Mouse (Mus musculus) midbrain, postnatal 0 days (tissue): ENCODE measurements around the gene Ntrk3. TPM values are rescaled to one million over a fixed set of nuclear protein-coding genes. Genes with fewer than 3 reads are reported as not detected.

Experiments used
- ATAC-seq: fragments of 200-750 bp; cut with Nextera tagmentation; 2 replicates; pipeline ENCODE4 v1.8.0; 2017; ENCODE audit warnings: moderate number of reproducible peaks, mild to moderate bottlenecking, moderate TSS enrichment, moderate library complexity; ENCODE audit not compliant: low FRiP score
- DNase-seq: peaks from one replicate; pipeline ENCODE4 v3.0.0-alpha.2; 2015; ENCODE audit warnings: low spot score
- H3K27ac ChIP-seq: fragments of 300-500 bp; sonication (generic); 2 replicates; pipeline ENCODE4 v1.5.1; 2014; ENCODE audit warnings: low read depth, mild to moderate bottlenecking, low read length, mixed read lengths
- H3K27me3 ChIP-seq: fragments of 300-500 bp; sonication (generic); 2 replicates; pipeline ENCODE4 v1.6.1; 2014; ENCODE audit warnings: low read length, control low read depth, mixed read lengths; ENCODE audit not compliant: insufficient read depth
- H3K36me3 ChIP-seq: fragments of 300-500 bp; sonication (generic); 2 replicates; pipeline ENCODE4 v1.6.1; 2014; ENCODE audit warnings: low read length, control low read depth, mixed read lengths; ENCODE audit not compliant: insufficient read depth
- H3K4me1 ChIP-seq: fragments of 300-500 bp; sonication (generic); 2 replicates; pipeline ENCODE4 v1.6.1; 2014; ENCODE audit warnings: mild to moderate bottlenecking, control low read depth, antibody characterized with exemption, low read length, mixed read lengths; ENCODE audit not compliant: insufficient read depth
- H3K4me2 ChIP-seq: fragments of 300-500 bp; sonication (generic); 2 replicates; pipeline ENCODE4 v1.6.1; 2014; ENCODE audit warnings: low read depth, mild to moderate bottlenecking, low read length, mixed read lengths; ENCODE audit not compliant: poor library complexity, severe bottlenecking
- H3K4me3 ChIP-seq: fragments of 300-500 bp; sonication (generic); 2 replicates; pipeline ENCODE4 v1.5.1; 2014; ENCODE audit warnings: low read depth, mild to moderate bottlenecking, low read length, moderate library complexity
- H3K9ac ChIP-seq: fragments of 300-500 bp; sonication (generic); replicated peaks from 2 replicates; pipeline ENCODE4 v1.6.1; 2014; ENCODE audit warnings: mild to moderate bottlenecking, low read length, moderate library complexity, mixed read lengths; ENCODE audit not compliant: poor library complexity, severe bottlenecking
- H3K9me3 ChIP-seq: fragments of 300-500 bp; sonication (generic); 2 replicates; pipeline ENCODE4 v1.6.1; 2016; ENCODE audit warnings: low read length, control low read depth
- CTCF ChIP-seq: IDR thresholded peaks from 2 replicates; pipeline ENCODE4 v1.5.1; 2016; ENCODE audit warnings: antibody characterized with exemption, mild to moderate bottlenecking
- WGBS: fragments of 180-500 bp; shearing (Covaris S2); extraction: QIAGEN DNeasy Blood & Tissue Kit; methylation state at CpG from one replicate; pipeline ENCODE4 v1.1.7; 2014; 5-methylcytosine and 5-hydroxymethylcytosine counted together
- polyA plus RNA-seq: library from polyadenylated mRNA; unstranded; fragments of >200 nt; fragmentation: Nextera tagmentation; extraction: Ambion mirVana; gene quantifications from 2 replicates; pipeline ENCODE4 v1.2.1, GENCODE M21; 2015
- total RNA-seq: library from RNA; depleted of rRNA; stranded (reverse); fragments of >200 nt; gene quantifications from 2 replicates; pipeline ENCODE4 v1.2.3, GENCODE M21; 2014; rRNA removed

The Ntrk3 gene
- 101 and 114 TPM in 2 replicates for total RNA-seq
- polyA plus RNA-seq = 23.7 and 26.0 TPM in 2 replicates

DNA sequence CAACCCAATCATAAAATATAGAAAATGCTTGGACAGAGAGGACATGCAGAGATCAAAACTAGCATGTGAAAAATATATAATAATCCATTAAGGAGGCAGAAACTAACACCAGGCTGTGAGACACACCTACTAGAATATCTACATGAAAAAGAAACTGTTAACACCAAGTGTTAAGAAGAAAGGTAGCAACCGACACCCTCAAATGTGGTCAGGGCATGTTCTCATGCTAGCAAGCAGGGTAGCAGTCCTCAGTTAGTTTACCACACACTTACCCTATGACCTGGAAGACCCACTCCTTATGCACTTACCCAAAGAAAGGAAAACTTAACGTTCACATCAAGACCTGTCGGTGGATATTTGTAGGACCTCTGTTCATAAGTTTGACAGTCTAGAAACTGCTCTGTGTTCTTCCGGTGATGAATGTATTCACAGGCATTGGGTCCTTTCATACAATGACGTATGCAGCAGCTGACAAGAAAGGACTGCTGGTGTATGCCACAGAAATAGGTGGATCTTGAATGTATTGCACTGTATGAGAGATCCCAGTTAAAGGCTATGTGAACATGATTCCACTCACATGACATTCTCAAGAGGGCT lies at the start of gene Ntrk3:
Gene Ntrk3, minus strand, starts transcription at position 399 of the 597 bp plus-strand sequence.
- no peak for ATAC-seq
- no peak within 1 kb of the TSS for H3K9ac ChIP-seq
- H3K27ac ChIP-seq = no peak within 1 kb of the TSS
- no peak within 1 kb of the TSS for H3K4me3 ChIP-seq
- H3K36me3 ChIP-seq = no peaks in the 10 kb centered on the region
- no peaks in the 10 kb centered on the region for H3K9me3 ChIP-seq
- no peak within 1 kb of the TSS for H3K4me2 ChIP-seq
- TF ChIP-seq CTCF = no peak
- no peak for DNase-seq
- 89% methylated on average over 5 of the region's 5 CpGs for WGBS
- H3K27me3 ChIP-seq = no peaks in the 10 kb centered on the region
- H3K4me1 ChIP-seq = no peaks in the 10 kb centered on the region

DNA sequence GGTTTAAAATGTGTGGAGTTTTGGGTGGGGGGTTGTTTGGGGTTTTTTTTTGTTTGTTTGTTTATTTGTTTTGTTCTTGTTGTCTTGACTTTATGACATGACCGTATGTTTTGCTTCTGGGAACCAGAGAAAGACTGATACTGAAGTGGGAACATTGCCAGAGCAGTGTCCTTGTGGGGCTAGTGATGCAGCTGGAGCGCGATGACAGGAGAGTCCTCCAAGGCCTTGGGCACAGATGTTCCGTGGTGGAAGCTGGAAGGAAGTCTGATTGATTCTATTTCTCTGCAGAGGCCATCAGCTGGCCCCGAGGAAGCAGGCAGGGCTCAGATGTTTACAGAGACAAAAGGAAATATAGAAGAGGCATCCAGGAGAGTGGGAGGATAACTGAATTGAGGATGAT lies 48.1 kb upstream of the Ntrk3 start:
- 0 out of 2 replicates have a peak overlapping the region, but pooled peaks have one; percentile 29 for H3K9ac ChIP-seq
- no peaks in the 10 kb centered on the region for H3K9me3 ChIP-seq
- H3K4me2 ChIP-seq = no peak overlapping the region
- H3K27me3 ChIP-seq = no peaks in the 10 kb centered on the region
- TF ChIP-seq CTCF = no peak
- 79% methylated on average over 5 of the region's 5 CpGs for WGBS
- DNase-seq (no peak), ATAC-seq (no peak)
- peaks cover 10% of the 10 kb centered on the region; the same call in 1 of the 2 replicates for H3K4me1 ChIP-seq
- H3K36me3 ChIP-seq = peaks cover 15% of the 10 kb centered on the region
- H3K27ac ChIP-seq = no peak overlapping the region
- no peak overlapping the region for H3K4me3 ChIP-seq

DNA sequence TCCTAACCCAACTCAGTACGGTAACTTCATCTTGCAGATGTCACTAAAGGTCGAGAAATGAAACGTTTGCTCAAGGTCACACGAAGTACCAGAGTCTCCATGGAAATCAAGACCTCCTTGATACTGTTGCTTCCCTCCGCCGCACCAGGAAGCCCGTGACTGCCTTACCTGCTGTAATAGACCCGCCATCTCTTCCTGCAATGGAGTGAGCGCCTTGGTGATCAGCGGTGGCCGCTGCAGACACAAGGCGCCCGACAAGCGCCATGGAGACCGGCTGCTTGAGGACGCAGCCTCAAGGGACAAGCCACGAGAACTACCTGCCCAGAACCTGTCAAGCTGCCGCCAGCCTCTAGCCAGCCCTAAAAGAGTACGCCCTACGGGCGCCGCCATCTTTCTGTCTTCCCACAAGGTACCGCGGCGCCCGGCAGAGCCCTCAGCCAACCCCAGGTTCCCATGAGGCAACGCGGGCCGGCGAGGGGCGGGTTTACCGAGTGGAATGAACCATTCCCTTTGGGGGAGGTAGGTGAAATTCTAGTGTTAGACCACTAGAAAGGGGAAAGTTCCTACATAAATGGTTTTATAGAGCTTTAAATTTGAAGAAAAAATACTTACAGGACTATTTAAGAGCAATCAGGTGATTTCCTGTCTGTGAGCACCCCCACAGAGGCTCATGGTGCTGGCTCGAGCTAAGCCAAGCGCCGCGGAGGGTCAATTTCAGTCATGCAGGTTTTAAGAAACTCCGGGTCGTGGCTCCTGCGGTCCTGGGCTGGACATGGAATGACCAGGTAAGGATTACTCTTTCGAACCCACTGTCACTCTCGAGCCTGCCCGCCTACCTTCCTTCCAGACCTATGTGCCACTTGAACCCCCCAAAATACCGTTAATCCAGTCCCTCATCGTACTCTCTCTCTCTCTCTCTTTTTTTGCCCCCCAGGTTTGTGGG lies 45.1 kb upstream of the Ntrk3 start, which contains the start of the genes Mrps11 and Mrpl46:
Gene Mrps11, plus strand, starts transcription at position 481 of the 943 bp plus-strand sequence.
Gene Mrpl46, minus strand, starts transcription at position 893 of the 943 bp plus-strand sequence.
- H3K4me2 ChIP-seq = peak within 1 kb of the TSS; percentile 93
- WGBS = under 1% methylated on average over 44 of the region's 44 CpGs
- H3K36me3 ChIP-seq = peaks cover 17% of the 10 kb centered on the region
- H3K4me3 ChIP-seq = peak within 1 kb of the TSS; percentile 74
- no peaks in the 10 kb centered on the region for H3K9me3 ChIP-seq
- TF ChIP-seq CTCF = no peak
- H3K27ac ChIP-seq = peak within 1 kb of the TSS; percentile 64
- H3K9ac ChIP-seq = peak within 1 kb of the TSS; percentile 79
- H3K27me3 ChIP-seq = no peaks in the 10 kb centered on the region
- peak; percentile 95 for ATAC-seq
- peak; percentile 93 for DNase-seq
- H3K4me1 ChIP-seq = peaks cover 10% of the 10 kb centered on the region; the same call in 1 of the 2 replicates

DNA sequence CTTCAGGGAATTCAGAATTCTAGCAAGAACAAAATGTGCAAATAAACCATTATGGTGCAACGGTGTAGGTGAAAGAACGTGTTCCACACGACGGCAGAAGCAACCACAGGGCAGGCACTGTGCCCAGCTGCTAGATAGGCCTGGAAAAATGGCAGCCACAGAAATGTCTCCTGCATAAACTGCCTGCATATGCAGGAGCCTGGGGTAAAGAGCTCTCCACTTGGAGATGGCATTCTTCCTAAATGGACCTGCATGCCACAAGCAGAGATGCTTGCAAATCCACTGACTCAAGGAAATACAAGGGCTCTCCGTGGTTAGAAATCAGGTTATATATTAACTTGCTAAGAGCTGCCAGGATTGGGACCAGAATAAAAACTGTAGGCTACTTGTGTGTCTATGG lies 40.9 kb upstream of the Ntrk3 start:
- WGBS = 97% methylated on average over 5 of the region's 5 CpGs
- H3K27ac ChIP-seq = no peak overlapping the region
- no peak overlapping the region for H3K9ac ChIP-seq
- H3K4me1 ChIP-seq = peaks cover 6% of the 10 kb centered on the region; the same call in 1 of the 2 replicates
- H3K4me2 ChIP-seq = no peak overlapping the region
- ATAC-seq (no peak), DNase-seq (no peak)
- no peaks in the 10 kb centered on the region for H3K27me3 ChIP-seq
- no peak for TF ChIP-seq CTCF
- H3K4me3 ChIP-seq = no peak overlapping the region
- H3K36me3 ChIP-seq = peaks cover 35% of the 10 kb centered on the region
- H3K9me3 ChIP-seq = no peaks in the 10 kb centered on the region

DNA sequence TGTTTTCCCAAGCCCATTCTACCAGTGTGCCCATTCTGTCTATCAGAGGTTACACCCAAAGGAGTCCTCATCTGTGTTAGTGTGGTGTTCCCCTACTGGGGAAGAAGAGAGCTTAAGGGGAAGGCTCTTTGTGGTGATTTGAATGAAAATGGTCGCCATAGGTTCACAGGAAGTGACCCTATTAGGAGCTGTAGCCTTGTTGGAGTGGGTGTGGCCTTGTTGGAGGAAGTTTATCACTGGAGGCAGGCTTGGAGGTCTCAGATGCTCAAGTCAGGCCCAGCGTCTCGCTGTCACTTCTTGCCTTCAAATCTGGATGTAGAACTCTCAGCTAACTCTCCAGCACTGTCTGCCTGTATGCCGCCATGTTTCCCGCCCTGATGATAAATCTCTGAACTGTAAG lies 33.1 kb upstream of the Ntrk3 start:
- no peak for ATAC-seq
- WGBS = 87% methylated on average over 5 of the region's 5 CpGs
- H3K27ac ChIP-seq = no peak overlapping the region
- no peaks in the 10 kb centered on the region for H3K4me1 ChIP-seq
- H3K9me3 ChIP-seq = no peaks in the 10 kb centered on the region
- no peak for DNase-seq
- no peaks in the 10 kb centered on the region for H3K27me3 ChIP-seq
- no peak overlapping the region for H3K9ac ChIP-seq
- TF ChIP-seq CTCF = no peak
- no peak overlapping the region for H3K4me2 ChIP-seq
- peaks cover 15% of the 10 kb centered on the region for H3K36me3 ChIP-seq
- H3K4me3 ChIP-seq = no peak overlapping the region
